Mouse (Mus musculus) spleen, postnatal 10 days (tissue): ENCODE measurements at regions not wholly inside any gene's neighbourhood (a gene's known extent, or its start where the extent isn't known, plus 50 kb on each side); places are given as distances from the start of the nearest gene placed in this dataset.

ENCODE experiments used
- DNase-seq, 2 experiments: peaks; one replicate each; pipeline ENCODE4 v3.0.0; 2021 to 2022; ENCODE audit warnings: low spot score in 2 of 2

DNA sequence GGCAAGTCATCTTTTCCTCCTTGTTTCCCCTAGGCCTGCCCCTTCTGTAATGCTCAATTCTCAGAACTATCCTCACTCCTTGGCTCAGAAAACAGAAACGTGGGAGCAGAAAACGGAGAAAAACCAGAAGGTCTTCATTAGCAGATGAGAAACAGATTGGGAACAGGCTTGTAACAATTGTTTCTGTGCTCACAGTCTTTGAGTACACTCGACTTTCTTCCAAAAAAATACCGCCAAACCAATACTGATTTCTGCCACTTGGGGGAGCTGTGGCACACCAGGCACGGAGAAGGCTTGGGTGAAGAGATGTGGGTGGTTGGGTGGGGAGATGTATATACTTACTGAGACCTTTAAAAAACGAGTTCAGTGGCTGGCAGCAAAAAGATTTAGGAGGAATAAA, 80.8 kb upstream of the 4930583I09Rik start:
- peak in 1 of 2 experiments; percentile 24 for DNase-seq

DNA sequence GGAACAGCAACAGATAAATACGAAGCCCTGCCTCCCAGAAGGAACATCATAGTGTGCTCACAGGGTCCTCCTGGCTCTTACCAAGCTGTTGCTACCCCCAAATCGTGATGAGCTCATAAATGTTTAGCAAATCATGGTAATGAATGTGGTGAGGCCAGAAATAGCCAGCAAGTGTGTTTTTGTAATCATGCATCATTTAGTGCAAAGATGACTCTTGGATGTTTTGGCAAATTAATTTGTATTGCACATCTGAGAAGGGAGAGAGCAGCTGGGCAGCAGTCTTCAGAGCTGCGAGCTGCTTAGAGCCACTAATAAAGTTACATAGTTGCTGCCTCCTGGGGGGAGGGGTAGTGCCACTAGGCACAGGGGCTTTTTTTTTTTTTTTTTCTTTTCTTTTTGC, 79.8 kb upstream of the 4930583I09Rik start:
- DNase-seq, result no peak

- no peak for DNase-seq
Observed at GRCm38 (mm10) chr17:64915025-64915424, 79.2 kb upstream of the 4930583I09Rik start.

- no peak for DNase-seq
Observed at GRCm38 (mm10) chr17:64914302-64914701, 78.4 kb upstream of the 4930583I09Rik start.

GRCm38 (mm10) chr17:64908671-64909070, 72.8 kb upstream of the 4930583I09Rik start:
- no peak for DNase-seq

- no peak for DNase-seq
Observed at GRCm38 (mm10) chr17:64901721-64902623, 66.1 kb upstream of the 4930583I09Rik start.

GRCm38 (mm10) chr17:64897473-64897872, 61.6 kb upstream of the 4930583I09Rik start:
- DNase-seq, result no peak

DNA sequence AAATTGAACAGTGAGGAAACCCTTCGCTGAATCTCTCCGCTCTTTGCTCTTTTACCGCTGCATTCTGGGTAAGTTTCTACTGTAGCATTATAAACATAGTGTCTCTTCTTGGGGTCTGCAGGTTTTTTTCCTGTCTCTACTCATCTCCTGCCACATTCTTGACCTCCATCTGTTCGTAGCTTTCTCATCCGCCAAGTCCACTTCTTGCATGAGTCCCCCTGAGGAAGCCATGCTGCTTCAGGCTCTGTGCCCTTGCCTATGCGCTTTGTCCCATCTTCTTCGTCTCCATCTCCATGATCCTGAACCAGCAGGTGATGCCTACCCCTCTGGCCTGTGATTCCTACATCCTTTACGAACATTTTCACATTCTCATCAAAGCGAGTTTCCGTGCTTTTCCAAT, 60.0 kb upstream of the 4930583I09Rik start:
- no peak for DNase-seq

- DNase-seq, result no peak
Observed at GRCm38 (mm10) chr17:64895466-64895865, 59.6 kb upstream of the 4930583I09Rik start.

- no peak for DNase-seq
Observed at GRCm38 (mm10) chr17:64893182-64893902, 57.5 kb upstream of the 4930583I09Rik start.
